Mouse (Mus musculus): ENCODE measurements around the gene Gm20388. TPM values are rescaled to one million over a fixed set of nuclear protein-coding genes. Genes with fewer than 3 reads are reported as not detected.

The Gm20388 gene
- total and polyA plus RNA-seq, 2 experiments from 2014 or later: 17.3 TPM; not detected in 1

DNA sequence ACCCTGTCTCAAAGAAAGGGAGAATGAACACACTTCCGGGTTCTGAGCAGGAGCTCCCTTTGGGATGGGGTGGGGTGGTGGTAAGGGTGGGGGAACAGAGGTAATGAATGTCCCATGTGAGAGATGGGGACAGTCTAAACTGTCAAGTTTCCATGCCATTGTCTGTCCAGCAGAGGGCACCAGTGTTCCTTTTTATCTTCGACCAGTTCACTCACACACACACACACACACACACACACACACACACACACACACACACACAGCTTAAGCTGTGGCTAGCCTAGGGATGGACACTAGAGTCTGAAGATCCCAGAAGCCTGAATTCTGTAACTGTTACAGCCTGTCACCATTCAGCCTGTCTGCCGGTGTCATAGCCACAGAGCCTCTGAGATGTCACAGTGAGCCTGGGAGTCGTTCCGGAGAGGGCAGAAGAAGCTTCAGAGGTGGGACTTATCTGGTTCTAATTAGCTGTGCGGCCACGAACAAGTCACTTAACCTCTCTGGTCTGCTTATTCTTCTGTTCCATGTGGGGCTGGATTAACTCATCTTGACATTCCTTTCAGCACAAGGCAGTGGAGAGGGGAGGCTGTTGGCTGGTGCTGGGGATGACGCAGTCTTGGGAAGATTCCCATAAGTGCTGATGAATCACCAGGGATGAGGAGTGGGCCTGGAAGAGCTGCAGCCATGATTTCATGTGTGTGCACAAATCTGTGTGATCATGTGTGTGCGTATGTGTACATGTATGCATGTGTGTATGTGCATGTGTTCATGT lies 910.9 kb downstream of the Gm20388 start:
- Histone ChIP-seq H3K9me3 (replicated peaks; ENCODE audit: control insufficient read depth, low read length) (0 out of 2 replicates have a peak, but pooled peaks cover 5% of the 10 kb centered on the region), H3K27me3 (ENCODE audit: control insufficient read depth, insufficient read depth, low read length) (peaks cover 17% of the 10 kb centered on the region), H3K4me1 (ENCODE audit: control insufficient read depth, insufficient read depth) (no peaks in the 10 kb centered on the region), H3K27ac (ENCODE audit: low read depth) (no peak overlapping the region), H3K4me2 (ENCODE audit: low read depth, low read length) (no peak overlapping the region), H3K4me3 (ENCODE audit: low read depth, low read length) (no peak overlapping the region), H3K36me3 (replicated peaks; ENCODE audit: control insufficient read depth, insufficient read depth, low read length) (no peaks in the 10 kb centered on the region), H3K9ac (replicated peaks; ENCODE audit: low read depth, low read length) (no peak overlapping the region)
- DNase-seq (ENCODE audit: low spot score) (peak; percentile 50), ATAC-seq (ENCODE audit: insufficient read depth, low read depth) (peak; percentile 59; the same call in 1 of the 2 replicates)
- TF ChIP-seq CTCF (IDR thresholded peaks at IDR 0.05; ENCODE audit: low read depth): peak; percentile 78
- TF ChIP-seq EP300 (IDR thresholded peaks at IDR 0.05; ENCODE audit: low read depth): no peak
- 13% methylated on average over 9 of the region's 9 CpGs for WGBS

DNA sequence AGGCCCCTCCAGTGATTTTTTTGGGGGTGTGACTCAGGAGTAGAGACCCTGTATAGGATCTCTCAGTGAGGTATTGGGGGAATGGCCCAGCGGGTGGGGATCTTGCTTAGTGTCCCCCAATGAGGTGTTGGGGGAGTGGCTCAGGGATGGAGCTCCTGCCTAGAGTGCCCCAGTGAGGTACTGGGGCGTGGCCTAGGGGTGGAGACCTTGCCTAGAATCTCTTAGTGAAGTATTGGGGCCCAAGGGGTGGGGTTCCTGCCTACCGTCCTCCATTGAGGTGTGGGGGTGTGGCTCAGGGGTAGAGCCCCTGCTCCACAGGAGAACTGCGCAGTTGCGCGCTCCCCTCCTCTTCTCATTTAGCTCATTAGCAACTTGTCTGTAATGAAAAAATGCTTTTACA lies 912.7 kb downstream of the Gm20388 start:
- Histone ChIP-seq H3K4me2 (ENCODE audit: low read depth, low read length) (no peak overlapping the region), H3K27me3 (ENCODE audit: control insufficient read depth, insufficient read depth, low read length) (peaks cover 25% of the 10 kb centered on the region), H3K9ac (replicated peaks; ENCODE audit: low read depth, low read length) (no peak overlapping the region), H3K36me3 (replicated peaks; ENCODE audit: control insufficient read depth, insufficient read depth, low read length) (no peaks in the 10 kb centered on the region), H3K9me3 (replicated peaks; ENCODE audit: control insufficient read depth, low read length) (0 out of 2 replicates have a peak, but pooled peaks cover 5% of the 10 kb centered on the region), H3K27ac (ENCODE audit: low read depth) (no peak overlapping the region), H3K4me1 (ENCODE audit: control insufficient read depth, insufficient read depth) (no peaks in the 10 kb centered on the region), H3K4me3 (ENCODE audit: low read depth, low read length) (no peak overlapping the region)
- no peak for DNase-seq (ENCODE audit: low spot score)
- 60% methylated on average over 6 of the region's 6 CpGs for WGBS
- no peak for ATAC-seq (ENCODE audit: insufficient read depth, low read depth)
- TF ChIP-seq EP300 (IDR thresholded peaks at IDR 0.05; ENCODE audit: low read depth): no peak

DNA sequence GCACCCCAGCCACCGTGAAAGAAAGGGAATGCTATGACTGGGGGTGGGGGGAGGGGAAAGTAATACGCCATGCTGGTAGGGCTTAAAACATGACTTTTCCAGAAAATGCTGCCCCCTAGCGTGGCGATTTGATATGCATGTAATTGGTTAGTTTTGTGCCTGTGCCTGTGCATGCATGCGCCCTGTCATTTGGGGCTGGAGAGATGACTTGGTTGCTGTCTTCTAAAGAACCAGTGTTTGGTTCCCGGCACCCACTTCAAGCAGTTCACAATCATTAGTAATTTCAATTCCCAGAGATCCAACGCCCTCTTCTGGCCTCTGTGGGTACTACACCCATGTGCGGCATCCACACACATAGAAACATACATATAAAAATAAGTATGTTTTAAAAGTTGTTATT lies 913.2 kb downstream of the Gm20388 start:
- ATAC-seq (ENCODE audit: insufficient read depth, low read depth): no peak

DNA sequence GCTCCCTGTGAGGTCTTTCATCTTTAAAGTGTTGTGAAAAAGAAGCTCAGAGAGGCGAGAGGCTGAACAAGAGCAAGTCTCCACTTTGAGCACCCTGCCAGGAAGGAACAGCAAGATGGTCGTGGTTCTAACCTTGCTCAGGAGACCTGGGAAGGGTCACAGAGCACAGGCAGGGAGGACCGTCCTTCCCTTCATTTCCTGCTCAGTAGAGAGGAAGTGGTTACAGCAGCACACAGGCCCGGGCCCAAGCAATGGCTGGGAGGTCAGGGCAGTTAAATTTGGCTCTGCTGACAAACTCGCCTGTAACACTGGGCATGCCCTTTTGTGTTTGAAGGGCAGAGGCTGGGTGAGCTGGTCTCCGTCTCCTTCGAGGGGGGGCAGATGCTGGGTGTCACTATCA lies 914.0 kb downstream of the Gm20388 start:
- WGBS: 33% methylated on average over 7 of the region's 7 CpGs
- Histone ChIP-seq H3K27ac (ENCODE audit: low read depth) (no peak overlapping the region), H3K9ac (replicated peaks; ENCODE audit: low read depth, low read length) (no peak overlapping the region), H3K9me3 (replicated peaks; ENCODE audit: control insufficient read depth, low read length) (0 out of 2 replicates have a peak, but pooled peaks cover 5% of the 10 kb centered on the region), H3K4me2 (ENCODE audit: low read depth, low read length) (no peak overlapping the region), H3K36me3 (replicated peaks; ENCODE audit: control insufficient read depth, insufficient read depth, low read length) (no peaks in the 10 kb centered on the region), H3K4me1 (ENCODE audit: control insufficient read depth, insufficient read depth) (no peaks in the 10 kb centered on the region), H3K4me3 (ENCODE audit: low read depth, low read length) (no peak overlapping the region), H3K27me3 (ENCODE audit: control insufficient read depth, insufficient read depth, low read length) (peaks cover 30% of the 10 kb centered on the region)
- TF ChIP-seq EP300 (IDR thresholded peaks at IDR 0.05; ENCODE audit: low read depth): no peak
- no peak for TF ChIP-seq CTCF (IDR thresholded peaks at IDR 0.05; ENCODE audit: low read depth)
- DNase-seq (ENCODE audit: low spot score): no peak
- ATAC-seq (ENCODE audit: insufficient read depth, low read depth): no peak

More for the DNA sequence above, 913.2 kb downstream of the Gm20388 start:
- Histone ChIP-seq H3K9me3 (replicated peaks; ENCODE audit: control insufficient read depth, low read length) (0 out of 2 replicates have a peak, but pooled peaks cover 5% of the 10 kb centered on the region), H3K27ac (ENCODE audit: low read depth) (no peak overlapping the region), H3K36me3 (replicated peaks; ENCODE audit: control insufficient read depth, insufficient read depth, low read length) (no peaks in the 10 kb centered on the region), H3K9ac (replicated peaks; ENCODE audit: low read depth, low read length) (no peak overlapping the region), H3K4me1 (ENCODE audit: control insufficient read depth, insufficient read depth) (no peaks in the 10 kb centered on the region), H3K4me2 (ENCODE audit: low read depth, low read length) (no peak overlapping the region), H3K4me3 (ENCODE audit: low read depth, low read length) (no peak overlapping the region), H3K27me3 (ENCODE audit: control insufficient read depth, insufficient read depth, low read length) (peaks cover 30% of the 10 kb centered on the region)
- no peak for DNase-seq (ENCODE audit: low spot score)
- WGBS: 69% methylated on average over 8 of the region's 8 CpGs
- TF ChIP-seq CTCF (IDR thresholded peaks at IDR 0.05; ENCODE audit: low read depth) (no peak), EP300 (IDR thresholded peaks at IDR 0.05; ENCODE audit: low read depth) (no peak)

DNA sequence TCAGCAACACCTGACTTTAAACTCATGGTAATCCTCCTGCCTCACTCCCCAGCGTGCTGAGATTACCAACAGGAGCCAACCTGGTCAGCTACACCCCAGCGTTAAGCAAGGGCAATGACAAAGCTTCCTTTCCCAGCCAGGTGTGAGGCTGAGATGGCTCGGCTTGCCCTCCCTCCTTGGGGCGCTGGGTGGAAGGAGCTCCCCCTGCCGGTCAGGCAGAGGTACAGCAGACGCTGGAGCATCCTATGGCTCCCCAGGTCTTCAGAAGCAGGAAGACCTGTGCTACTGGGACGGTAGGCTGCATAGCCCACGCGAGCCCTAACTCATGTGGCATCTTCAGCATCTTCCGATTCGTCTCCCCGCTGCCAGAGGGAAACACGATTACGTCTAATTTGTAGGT lies 917.6 kb downstream of the Gm20388 start:
- 11% methylated on average over 14 of the region's 14 CpGs for WGBS
- no peak for ATAC-seq (ENCODE audit: insufficient read depth, low read depth)
- Histone ChIP-seq H3K4me1 (ENCODE audit: control insufficient read depth, insufficient read depth) (no peaks in the 10 kb centered on the region), H3K36me3 (replicated peaks; ENCODE audit: control insufficient read depth, insufficient read depth, low read length) (no peaks in the 10 kb centered on the region), H3K27me3 (ENCODE audit: control insufficient read depth, insufficient read depth, low read length) (peaks cover 25% of the 10 kb centered on the region), H3K27ac (ENCODE audit: low read depth) (no peak overlapping the region), H3K9ac (replicated peaks; ENCODE audit: low read depth, low read length) (no peak overlapping the region), H3K4me2 (ENCODE audit: low read depth, low read length) (no peak overlapping the region), H3K4me3 (ENCODE audit: low read depth, low read length) (no peak overlapping the region), H3K9me3 (replicated peaks; ENCODE audit: control insufficient read depth, low read length) (0 out of 2 replicates have a peak, but pooled peaks cover 5% of the 10 kb centered on the region)
- DNase-seq (ENCODE audit: low spot score): no peak
- TF ChIP-seq CTCF (IDR thresholded peaks at IDR 0.05; ENCODE audit: low read depth) (peak; percentile 75), EP300 (IDR thresholded peaks at IDR 0.05; ENCODE audit: low read depth) (no peak)
